Mouse (Mus musculus) layer of hippocampus, postnatal 14 days (tissue): ENCODE data around the gene Figla. TPM values are rescaled to one million over a fixed set of nuclear protein-coding genes. Genes with fewer than 3 reads are reported as not detected.

Source experiments
- DNase-seq, 2 experiments: peaks; one replicate each; pipeline ENCODE4 v3.0.0; 2021 to 2022; ENCODE audit warnings: low spot score in 2 of 2, mixed read lengths in 1 of 2
- total RNA-seq, 2 experiments: library from RNA; stranded (reverse); gene quantifications; 2 replicates each; pipeline ENCODE4 v1.2.3; 2021

The Figla gene
- total RNA-seq, 2 experiments from 2014 or later: not detected

GRCm38 (mm10) chr6:86067145-86067544 is 51.2 kb downstream of the Figla start:
- DNase-seq: no peak

DNA sequence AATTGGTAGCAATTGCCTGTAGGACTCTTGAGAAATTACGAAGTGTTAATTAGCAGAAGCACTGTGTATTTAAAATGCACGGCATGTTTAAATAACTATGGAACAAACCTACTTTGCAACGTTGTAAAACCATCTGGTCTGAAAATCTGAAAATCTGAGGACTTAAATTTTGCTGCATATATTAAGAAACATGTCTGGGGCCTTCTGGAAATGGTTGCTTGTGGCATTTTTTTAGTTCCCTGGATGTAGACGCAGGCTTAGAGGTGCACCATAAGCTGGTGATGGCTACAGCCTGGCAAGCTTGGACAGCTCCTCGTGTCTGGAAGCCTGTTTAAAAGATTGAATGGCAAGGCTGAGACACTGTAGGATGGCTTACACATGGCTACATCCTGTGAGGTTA is 53.0 kb downstream of the Figla start:
- DNase-seq: peak in 1 of 2 experiments; percentile 52

- no peak for DNase-seq
Measured at GRCm38 (mm10) chr6:86069856-86070255, 53.9 kb downstream of the Figla start.

- DNase-seq: no peak
Measured at GRCm38 (mm10) chr6:86070277-86070676, 54.3 kb downstream of the Figla start.

Other genes starting within 250 kb of the Figla start
- gene Nat8f6, start 195.2 kb upstream of the Figla start, total RNA-seq: 1 to 10 TPM; 1.3 to 1.4 TPM
- gene Nat8f5, start 195.2 kb upstream of the Figla start, total RNA-seq: 1 to 10 TPM; 4.6 to 4.8 TPM
- gene Nat8, start 184.1 kb upstream of the Figla start, total RNA-seq: 1 to 10 TPM; 2.8 to 2.9 TPM
- gene Nat8f2, start 147.0 kb upstream of the Figla start, total RNA-seq: 1 to 10 TPM; 1.0 to 1.2 TPM
- 1 to 10 TPM; 4.6 to 5.5 TPM for gene Nat8f4, start 111.3 kb upstream of the Figla start, total RNA-seq
- gene Tprkb, start 104.3 kb upstream of the Figla start, total RNA-seq: 10 to 100 TPM; 60.9 to 70.3 TPM
- gene Nat8f1, start 100.5 kb upstream of the Figla start, total RNA-seq: 10 to 100 TPM; 19.1 to 23.1 TPM
- 10 to 100 TPM; 83.3 to 89.0 TPM for gene Dusp11, start 54.5 kb upstream of the Figla start, total RNA-seq
- gene Add2, start 12.5 kb downstream of the Figla start, total RNA-seq: 100 to 1,000 TPM; 241 to 253 TPM
- gene Tgfa, start 179.1 kb downstream of the Figla start, total RNA-seq: 10 to 100 TPM; 38.1 to 42.4 TPM